Mouse (Mus musculus): ENCODE results near the gene Mpdz. TPM values are rescaled to one million over a fixed set of nuclear protein-coding genes. Genes with fewer than 3 reads are reported as not detected.

Mpdz gene
- total and polyA plus RNA-seq, 3 experiments = not detected

DNA sequence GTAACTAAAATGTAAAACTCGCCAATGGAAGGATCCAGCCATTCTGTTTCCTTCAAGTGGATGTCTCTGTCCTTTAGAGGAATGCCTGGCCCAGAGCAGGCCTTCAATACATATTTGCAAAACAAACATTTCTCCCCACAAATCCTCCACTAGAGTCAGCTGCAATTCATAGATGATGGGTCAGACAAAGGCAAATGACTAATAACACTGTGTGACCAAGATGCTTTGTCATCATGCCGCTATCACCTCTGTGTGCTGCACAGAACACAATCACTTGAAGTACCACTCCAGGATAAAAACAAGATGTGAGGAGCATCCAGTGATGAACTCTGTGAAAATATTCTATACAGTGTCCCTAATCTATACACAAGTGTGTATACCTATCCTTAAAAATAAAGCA, 55.0 kb downstream of the Mpdz start:
- DNase-seq (ENCODE audit: low read depth, low spot score) = no peak
- no peak for TF ChIP-seq GABPA (IDR thresholded peaks at IDR 0.05; ENCODE audit: low read depth, low read length)
- no peak for TF ChIP-seq RAD21 (IDR thresholded peaks at IDR 0.05; ENCODE audit: low read depth, low read length)
- TF ChIP-seq USF2 (IDR thresholded peaks at IDR 0.05; ENCODE audit: borderline replicate concordance in 1 of 2, insufficient read depth in 1 of 2, low read depth in 1 of 2, low read length in 2 of 2) = no peak
- TF ChIP-seq NRF1 (IDR thresholded peaks at IDR 0.05; ENCODE audit: insufficient read depth, low read depth, low read length, poor library complexity, severe bottlenecking) = no peak
- TF ChIP-seq ELF1 (IDR thresholded peaks at IDR 0.05; ENCODE audit: low read depth, low read length) = no peak
- TF ChIP-seq MAZ (IDR thresholded peaks at IDR 0.05; ENCODE audit: low read depth, low read length) = no peak
- TF ChIP-seq ZMIZ1 (IDR thresholded peaks at IDR 0.05; ENCODE audit: low read depth, low read length) = no peak
- TF ChIP-seq BHLHE40 (IDR thresholded peaks at IDR 0.05; ENCODE audit: borderline replicate concordance, low read depth, low read length) = no peak
- TF ChIP-seq CHD2 (IDR thresholded peaks at IDR 0.05; ENCODE audit: low read length) = no peak
- TF ChIP-seq TCF12 (IDR thresholded peaks at IDR 0.05; ENCODE audit: low read depth, low read length) = no peak
- TF ChIP-seq MEF2A (IDR thresholded peaks at IDR 0.05; ENCODE audit: extremely low read depth, insufficient replicate concordance, low read depth, low read length, poor library complexity, severe bottlenecking) = no peak
- no peak for TF ChIP-seq MAX (IDR thresholded peaks at IDR 0.05; ENCODE audit: low read length)
- TF ChIP-seq HCFC1 (IDR thresholded peaks at IDR 0.05; ENCODE audit: low read depth, low read length) = no peak
- no peak for TF ChIP-seq CHD1 (IDR thresholded peaks at IDR 0.05; ENCODE audit: low read depth, low read length)
- H3K79me2 ChIP-seq (ENCODE audit: control insufficient read depth, insufficient read depth, low read length, poor library complexity) = no peaks in the 10 kb centered on the region
- no peak overlapping the region for H3K9ac ChIP-seq (ENCODE audit: control insufficient read depth, low read depth, low read length, poor library complexity, severe bottlenecking)
- H3K27me3 ChIP-seq (ENCODE audit: control insufficient read depth in 1 of 2, insufficient read depth in 2 of 2, low read length in 2 of 2) = no peaks in the 10 kb centered on the region
- no peak overlapping the region for H3K4me3 ChIP-seq (ENCODE audit: control insufficient read depth in 1 of 2, insufficient read depth in 1 of 2, low read depth in 2 of 2, low read length in 2 of 2)
- no peaks in the 10 kb centered on the region for H3K9me3 ChIP-seq (replicated peaks; ENCODE audit: insufficient read depth, low read length)
- no peaks in the 10 kb centered on the region for H3K36me3 ChIP-seq (ENCODE audit: control insufficient read depth in 1 of 2, insufficient read depth in 2 of 2, low read length in 2 of 2)
- H3K27ac ChIP-seq (ENCODE audit: control insufficient read depth, low read depth, low read length) = no peak overlapping the region
- no peaks in the 10 kb centered on the region for H3K4me1 ChIP-seq (ENCODE audit: control insufficient read depth in 1 of 2, insufficient read depth in 2 of 2, low read length in 2 of 2)

DNA sequence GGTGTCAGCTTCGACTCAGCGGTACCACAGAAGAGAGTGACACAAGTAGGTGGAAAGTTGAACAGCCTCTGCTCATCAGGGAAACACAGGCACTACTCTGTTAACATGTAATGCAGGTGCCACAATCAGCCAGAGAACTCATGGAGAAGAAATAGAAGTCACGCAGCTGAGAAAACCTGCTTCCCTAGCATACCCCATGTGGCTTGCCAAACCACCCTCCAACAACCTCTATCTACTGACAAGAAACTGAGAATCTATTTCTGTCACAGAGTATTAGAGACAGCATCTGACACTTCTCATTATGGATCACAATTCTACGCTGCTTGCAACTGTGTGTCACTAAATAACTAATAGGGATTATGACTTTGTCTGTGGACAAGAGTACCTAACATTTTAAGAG, 70.3 kb downstream of the Mpdz start:
- TF ChIP-seq JUND (IDR thresholded peaks at IDR 0.05; ENCODE audit: low read depth, low read length) (no peak), ZKSCAN1 (IDR thresholded peaks at IDR 0.05; ENCODE audit: low read depth, low read length) (no peak), MYB (IDR thresholded peaks at IDR 0.05; ENCODE audit: low read depth, low read length) (no peak), MAX (IDR thresholded peaks at IDR 0.05; ENCODE audit: low read length) (no peak), MEF2A (IDR thresholded peaks at IDR 0.05; ENCODE audit: extremely low read depth, insufficient replicate concordance, low read depth, low read length, poor library complexity, severe bottlenecking) (no peak), TAL1 (IDR thresholded peaks at IDR 0.05; ENCODE audit: low read length) (no peak), E2F4 (IDR thresholded peaks at IDR 0.05; ENCODE audit: borderline replicate concordance, low read depth, low read length) (no peak), RAD21 (IDR thresholded peaks at IDR 0.05; ENCODE audit: low read depth, low read length) (no peak), SIN3A (IDR thresholded peaks at IDR 0.05; ENCODE audit: low read length) (no peak), GABPA (IDR thresholded peaks at IDR 0.05; ENCODE audit: low read depth, low read length) (no peak), HCFC1 (IDR thresholded peaks at IDR 0.05; ENCODE audit: low read depth, low read length) (no peak), GATA1 (IDR thresholded peaks at IDR 0.05; ENCODE audit: low read depth, low read length) (no peak), CHD1 (IDR thresholded peaks at IDR 0.05; ENCODE audit: low read depth, low read length) (no peak), TBP (IDR thresholded peaks at IDR 0.05; ENCODE audit: low read depth, low read length) (no peak), MYC (IDR thresholded peaks at IDR 0.05; ENCODE audit: low read depth, low read length) (no peak), POLR2AphosphoS2 (IDR thresholded peaks at IDR 0.05; ENCODE audit: low read length) (no peak), POLR2AphosphoS5 (IDR thresholded peaks at IDR 0.05; ENCODE audit: borderline replicate concordance, low read depth, low read length) (no peak)
- Histone ChIP-seq H3K4me3 (ENCODE audit: control insufficient read depth in 1 of 2, insufficient read depth in 1 of 2, low read depth in 2 of 2, low read length in 2 of 2) (no peak overlapping the region), H3K36me3 (ENCODE audit: control insufficient read depth in 1 of 2, insufficient read depth in 2 of 2, low read length in 2 of 2) (no peaks in the 10 kb centered on the region), H3K79me2 (ENCODE audit: control insufficient read depth, insufficient read depth, low read length, poor library complexity) (no peaks in the 10 kb centered on the region), H3K27ac (ENCODE audit: control insufficient read depth, low read depth, low read length) (no peak overlapping the region), H3K4me1 (ENCODE audit: control insufficient read depth in 1 of 2, insufficient read depth in 2 of 2, low read length in 2 of 2) (no peaks in the 10 kb centered on the region), H3K9me3 (replicated peaks; ENCODE audit: insufficient read depth, low read length) (no peaks in the 10 kb centered on the region), H3K27me3 (ENCODE audit: control insufficient read depth in 1 of 2, insufficient read depth in 2 of 2, low read length in 2 of 2) (no peaks in the 10 kb centered on the region), H3K9ac (ENCODE audit: control insufficient read depth, low read depth, low read length, poor library complexity, severe bottlenecking) (no peak overlapping the region)
- DNase-seq (ENCODE audit: low read depth, low spot score) = no peak

Measured in MEL (cell line).